Mouse (Mus musculus) layer of hippocampus, adult 2 months (tissue): Measurements from ENCODE around the gene Gm10188. TPM values are rescaled to one million over a fixed set of nuclear protein-coding genes. Genes with fewer than 3 reads are reported as not detected.
A peak's percentile ranks its signal among the peaks of the same experiment; 100 is the strongest.

Experiments used
- DNase-seq, 2 experiments: peaks; one replicate each; pipeline ENCODE4 v3.0.0; 2022; ENCODE audit warnings: low spot score in 2 of 2
- H3K27ac ChIP-seq: fragments of 200-600 bp; 2 replicates; pipeline ENCODE4 v1.8.1; 2022
- H3K4me3 ChIP-seq: fragments of 200-600 bp; 2 replicates; pipeline ENCODE4 v1.8.1; 2022; ENCODE audit warnings: mild to moderate bottlenecking
- CTCF ChIP-seq: fragments of 200-600 bp; conservative IDR thresholded peaks from 2 replicates; pipeline ENCODE4 v1.8.1; 2022; ENCODE audit warnings: antibody characterized with exemption, mild to moderate bottlenecking, moderate library complexity
- total RNA-seq, 2 experiments: library from RNA; stranded (reverse); gene quantifications; 2 replicates each; pipeline ENCODE4 v1.2.3; 2021

Gene Gm10188
- total RNA-seq, 2 experiments from 2014 or later = not detected

GRCm38 (mm10) chr1:132198401-132199071, 31.0 kb downstream of the Gm10188 start:
- DNase-seq = no peak

DNA sequence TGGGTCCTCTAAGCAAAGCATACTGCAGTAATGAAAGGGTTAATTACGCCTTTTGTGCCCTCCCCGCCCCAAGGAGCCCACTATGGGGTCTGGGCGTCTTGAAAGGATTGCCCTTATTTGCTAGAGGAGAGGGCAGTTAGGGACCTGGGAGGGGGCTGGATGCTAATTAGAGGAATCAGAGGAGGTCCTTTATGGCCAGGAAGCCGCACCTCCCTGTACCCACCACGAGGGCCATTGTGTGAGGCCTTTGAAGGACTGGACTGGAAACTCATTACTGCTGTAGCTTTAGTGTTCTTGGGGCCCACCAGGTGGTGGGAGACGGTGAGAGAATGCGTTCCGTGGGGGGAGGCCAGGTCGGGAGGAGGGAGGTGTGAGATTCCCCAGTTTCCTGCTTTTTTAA, 31.9 kb downstream of the Gm10188 start:
- Histone ChIP-seq H3K4me3 (no peak overlapping the region), H3K27ac (no peak overlapping the region)
- TF ChIP-seq CTCF = no peak
- no peak for DNase-seq

More at GRCm38 (mm10) chr1:132198401-132199071, 31.0 kb downstream of the Gm10188 start:
- Histone ChIP-seq H3K27ac (no peak overlapping the region), H3K4me3 (no peak overlapping the region)
- no peak for TF ChIP-seq CTCF

- no peak for DNase-seq
- TF ChIP-seq CTCF = no peak
- Histone ChIP-seq H3K27ac (no peak overlapping the region), H3K4me3 (no peak overlapping the region)
These were observed 33.2 kb downstream of the Gm10188 start for GRCm38 (mm10) chr1:132196337-132196736.

GRCm38 (mm10) chr1:132195681-132196080, 33.9 kb downstream of the Gm10188 start:
- no peak for DNase-seq
- Histone ChIP-seq H3K4me3 (no peak overlapping the region), H3K27ac (no peak overlapping the region)
- no peak for TF ChIP-seq CTCF

DNA sequence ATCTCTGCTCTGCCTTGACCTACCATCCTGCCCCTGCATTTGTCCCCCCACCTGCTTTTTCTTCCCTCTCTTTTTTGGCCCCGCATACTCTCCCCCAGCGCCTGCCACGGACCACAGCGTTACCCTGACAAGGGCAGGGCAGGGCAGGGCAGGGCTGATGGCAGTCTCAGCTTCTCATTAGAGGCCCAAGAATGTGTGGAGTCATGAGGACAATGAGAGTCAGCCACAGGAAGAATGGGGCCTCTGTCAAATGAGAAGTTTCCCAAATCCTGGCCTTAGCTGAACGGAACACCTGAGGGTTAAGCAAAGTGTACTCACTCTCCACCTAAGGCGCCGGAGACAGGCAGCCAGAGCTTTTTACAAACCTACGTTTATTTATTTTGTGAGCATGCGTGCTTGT, 34.5 kb downstream of the Gm10188 start:
- Histone ChIP-seq H3K4me3 (no peak overlapping the region), H3K27ac (no peak overlapping the region)
- no peak for DNase-seq
- TF ChIP-seq CTCF = no peak

- Histone ChIP-seq H3K4me3 (no peak overlapping the region), H3K27ac (no peak overlapping the region)
- DNase-seq = no peak
- no peak for TF ChIP-seq CTCF
These were observed 34.9 kb downstream of the Gm10188 start for GRCm38 (mm10) chr1:132194624-132195023.

DNA sequence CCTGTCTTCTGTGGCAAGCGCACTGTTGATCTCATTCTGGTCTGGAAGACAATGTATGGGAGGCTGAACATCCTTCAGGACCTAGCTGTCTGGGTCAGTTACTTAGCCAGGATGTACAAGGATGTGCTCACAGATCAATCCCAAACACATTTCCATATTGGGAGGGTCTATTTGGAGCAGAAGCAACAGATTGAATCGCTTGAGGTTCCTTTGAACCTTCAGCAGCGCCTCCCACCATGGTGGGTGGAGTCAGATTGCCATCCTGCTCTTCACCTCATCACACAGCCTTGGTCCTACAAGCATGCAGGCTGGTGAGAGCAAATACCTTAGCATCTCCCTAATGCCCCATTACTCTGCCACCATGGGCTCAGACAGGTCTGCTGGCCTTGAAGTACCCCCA, 35.8 kb downstream of the Gm10188 start:
- Histone ChIP-seq H3K27ac (no peak overlapping the region), H3K4me3 (no peak overlapping the region)
- no peak for TF ChIP-seq CTCF
- no peak for DNase-seq

- Histone ChIP-seq H3K27ac (no peak overlapping the region), H3K4me3 (no peak overlapping the region; the same call in 1 of the 2 replicates)
- peak; percentile 57 for TF ChIP-seq CTCF
- DNase-seq = no peak
These were observed 37.5 kb downstream of the Gm10188 start for GRCm38 (mm10) chr1:132191786-132192680.

DNA sequence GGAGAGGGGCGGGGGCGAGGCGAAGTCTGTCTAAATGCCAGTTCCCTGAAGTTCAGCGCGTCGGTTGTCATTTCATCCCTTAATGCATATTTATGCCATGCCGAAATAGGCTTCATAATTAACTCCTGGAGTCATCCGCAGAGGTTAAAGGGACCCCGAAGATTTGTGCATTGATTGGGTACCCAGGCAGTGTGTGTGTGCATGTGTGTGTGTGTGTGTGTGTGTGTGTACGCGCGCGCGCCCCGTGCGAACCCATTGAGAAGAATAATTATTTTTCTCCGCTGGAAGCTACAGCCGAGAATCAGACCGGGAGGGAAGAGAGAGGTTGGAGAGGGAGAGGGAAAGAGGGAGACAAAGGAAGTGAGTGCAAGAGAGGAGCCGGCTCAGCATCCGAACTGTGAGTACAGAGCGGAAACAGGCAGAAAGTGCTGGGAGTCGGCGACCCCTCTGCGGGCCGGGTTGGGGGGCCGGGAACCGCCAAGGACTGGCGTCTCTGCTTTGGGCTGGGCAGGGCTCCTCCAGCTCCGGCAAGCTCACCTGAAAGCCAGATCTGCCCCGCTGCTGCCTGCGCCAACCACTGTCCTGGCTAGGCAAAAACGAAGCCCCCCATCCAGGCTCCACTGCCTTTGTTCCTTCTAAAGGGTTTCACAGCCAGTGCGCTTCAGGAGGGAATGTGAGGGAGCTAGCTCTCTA, 38.3 kb downstream of the Gm10188 start, which contains the start of the genes Lemd1 and AC124108.1:
Lemd1 (plus strand) TSS at position 339 of the 693 bp plus-strand sequence.
AC124108.1 (plus strand) TSS at position 365 of the 693 bp plus-strand sequence.
- Histone ChIP-seq H3K4me3 (peak within 1 kb of the TSS; percentile 61), H3K27ac (no peak within 1 kb of the TSS)
- DNase-seq = no peak
- TF ChIP-seq CTCF = no peak

DNA sequence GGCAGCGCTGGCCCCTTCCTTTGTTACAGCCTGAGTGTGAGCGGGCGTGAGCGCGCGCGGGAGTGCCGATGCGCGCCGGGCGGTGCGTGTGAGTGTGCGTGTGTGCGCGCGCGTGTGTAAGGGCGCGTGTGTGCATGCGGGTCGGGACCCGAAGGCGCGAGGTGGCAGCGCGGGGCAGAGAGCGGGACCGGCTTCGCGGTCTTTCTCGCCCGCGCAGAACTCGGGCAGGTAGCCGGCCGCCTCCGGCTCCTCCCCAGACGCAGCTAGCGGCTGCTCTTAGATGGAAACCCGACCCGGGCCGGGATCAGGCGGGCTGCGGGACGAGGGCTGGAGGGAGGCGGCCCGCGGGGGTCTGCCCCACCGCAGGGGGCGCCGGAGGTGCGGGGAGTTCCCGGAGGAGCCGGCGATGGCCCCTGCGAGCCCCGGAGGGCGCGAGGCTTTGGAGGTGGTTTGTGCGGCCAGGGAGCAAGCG, 38.9 kb downstream of the Gm10188 start:
- TF ChIP-seq CTCF = peak; percentile 25; the same call in 1 of the 2 replicates
- Histone ChIP-seq H3K27ac (no peak overlapping the region), H3K4me3 (peak overlapping the region; percentile 61)
- no peak for DNase-seq

DNA sequence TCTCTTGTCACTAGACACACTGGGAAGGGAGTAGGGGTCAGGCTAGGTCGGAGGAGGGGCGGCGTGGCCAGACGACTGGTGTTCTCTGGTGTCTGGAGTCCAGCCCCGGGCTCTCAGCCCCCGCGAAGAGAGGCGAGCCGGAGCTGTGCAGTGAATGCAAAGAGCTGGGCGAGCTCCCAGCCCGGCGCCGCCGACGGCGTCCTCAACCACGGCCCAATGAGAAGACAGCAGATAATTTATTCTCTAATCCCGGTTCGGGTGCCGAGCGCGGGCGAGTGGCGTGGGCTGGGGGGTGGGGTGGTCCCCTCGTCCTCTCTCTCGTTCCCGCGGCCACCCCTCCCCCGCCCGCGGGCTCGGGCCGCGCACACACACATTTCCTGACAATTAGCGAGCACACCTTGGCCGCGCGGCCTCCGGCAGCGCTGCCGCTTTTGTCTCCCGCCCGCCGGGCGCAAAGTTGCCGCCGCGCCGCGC, 39.5 kb downstream of the Gm10188 start:
- peak in 1 of 2 experiments; percentile 44 for DNase-seq
- TF ChIP-seq CTCF = no peak
- H3K4me3 ChIP-seq = peak overlapping the region; percentile 61
- no peak overlapping the region for H3K27ac ChIP-seq

DNA sequence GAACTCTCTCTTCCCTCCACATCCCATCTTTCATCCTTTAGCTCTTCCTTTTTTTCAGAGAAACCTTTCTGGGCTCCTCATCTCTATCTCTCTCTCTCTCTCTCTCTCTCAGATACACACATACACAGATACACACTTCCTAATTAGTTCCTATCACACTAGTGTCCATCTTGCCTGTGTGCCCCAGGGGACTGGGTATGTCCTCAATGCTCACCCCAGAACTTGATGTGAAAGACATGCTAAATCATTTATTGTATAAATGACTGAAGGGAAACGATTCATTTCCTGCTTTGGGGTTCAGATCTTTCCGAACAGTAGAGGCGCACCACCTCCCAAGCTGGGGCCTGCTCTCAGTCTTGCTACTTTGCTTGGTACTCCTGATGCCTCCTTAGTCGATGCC, 40.3 kb downstream of the Gm10188 start:
- DNase-seq = no peak
- TF ChIP-seq CTCF = no peak
- H3K4me3 ChIP-seq = no peak overlapping the region
- no peak overlapping the region for H3K27ac ChIP-seq

GRCm38 (mm10) chr1:132188442-132189066, 41.0 kb downstream of the Gm10188 start:
- no peak for DNase-seq
- no peak overlapping the region for H3K27ac ChIP-seq
- no peak for TF ChIP-seq CTCF
- no peak overlapping the region for H3K4me3 ChIP-seq
